8 mouse cellular contexts compared by ENCODE assay signal in genomic region chr4:138447387-138447786, GRCm38 (mm10). TPM values are rescaled to one million over a fixed set of nuclear protein-coding genes. Genes with fewer than 3 reads are reported as not detected.
DNase-seq lines count a peak whose midpoint lies in the region; ATAC-seq lines count a peak whose summit lies in the region.

No protein-coding gene starts in this region.

- under 1% methylated on average over 8 of the region's 8 CpGs for WGBS in hindbrain, embryonic 14.5 days

- H3K9ac ChIP-seq in hindbrain, embryonic 14.5 days, result peak overlapping the region; percentile 49

- H3K4me2 ChIP-seq in hindbrain, embryonic 14.5 days (replicated peaks), result peak overlapping the region; percentile 28; the same call in 1 of the 2 replicates

- DNase-seq in NIH3T3 (ENCODE audit: low read depth), result peak; percentile 92
- DNase-seq in cerebellum, postnatal 10 days, result peak; percentile 96 to 98
- peak; percentile 92 to 96 for DNase-seq in frontal cortex, postnatal 14 days (ENCODE audit: low spot score in 2 of 2)
- peak; percentile 98 for DNase-seq in hindbrain, embryonic 14.5 days (ENCODE audit: low spot score)
- DNase-seq in layer of hippocampus, postnatal 14 days (ENCODE audit: low spot score in 2 of 2), result peak; percentile 96 to 97
- DNase-seq in lung, postnatal 14 days, result peak; percentile 95
- DNase-seq in ovary, postnatal 36 days (ENCODE audit: low spot score), result peak; percentile 86
- peak; percentile 74 to 88 for DNase-seq in thymus, postnatal 10 days (ENCODE audit: low spot score in 2 of 2)

- peaks cover 21% of the 10 kb centered on the region for H3K4me1 ChIP-seq in hindbrain, embryonic 14.5 days (replicated peaks; ENCODE audit: control insufficient read depth, insufficient read depth, low read length)

- H3K4me3 ChIP-seq in hindbrain, embryonic 14.5 days (replicated peaks; ENCODE audit: low read length), result no peak overlapping the region

- no peaks in the 10 kb centered on the region for H3K9me3 ChIP-seq in hindbrain, embryonic 14.5 days (ENCODE audit: control insufficient read depth, low read length)

- peaks cover 12% of the 10 kb centered on the region; the same call in 1 of the 2 replicates for H3K36me3 ChIP-seq in hindbrain, embryonic 14.5 days (replicated peaks; ENCODE audit: control insufficient read depth, insufficient read depth)

- H3K27ac ChIP-seq in hindbrain, embryonic 14.5 days, result peak overlapping the region; percentile 84

- ATAC-seq in hindbrain, embryonic 14.5 days (ENCODE audit: low FRiP score), result peak; percentile 88

- no peaks in the 10 kb centered on the region for H3K27me3 ChIP-seq in hindbrain, embryonic 14.5 days (ENCODE audit: control insufficient read depth, insufficient read depth, low read length)

RNA-seq across cellular contexts. Expression of gene Camk2n1, which starts 6.7 kb away (rescaled TPM):
- polyA plus RNA-seq in hindbrain, embryonic 14.5 days (2014; fragmentation: Nextera tagmentation; extraction: Ambion mirVana), result 17.1 and 17.2 TPM in 2 replicates
- 100 to 1,000 TPM; 211 to 242 TPM for total RNA-seq in layer of hippocampus, postnatal 14 days (2021)

RNA-seq across cellular contexts. Expression of gene Mul1, which starts 12.9 kb away (rescaled TPM):
- 18.5 and 23.1 TPM in 2 replicates for polyA plus RNA-seq in hindbrain, embryonic 14.5 days (2014; fragmentation: Nextera tagmentation; extraction: Ambion mirVana)
- total RNA-seq in layer of hippocampus, postnatal 14 days (2021), result 10 to 100 TPM; 43.4 to 46.7 TPM

RNA-seq across cellular contexts. Expression of gene Fam43b, which starts 51.1 kb away (rescaled TPM):
- 8.8 and 13.6 TPM in 2 replicates for polyA plus RNA-seq in hindbrain, embryonic 14.5 days (2014; fragmentation: Nextera tagmentation; extraction: Ambion mirVana)
- total RNA-seq in layer of hippocampus, postnatal 14 days (2021), result 10 to 100 TPM; 24.2 to 24.3 TPM
